Mouse (Mus musculus) c-Kit-positive CD71-positive TER-119-positive erythroid progenitor cells, embryonic 14.5 days (primary cell): ENCODE data around the gene Hipk4.
A peak's percentile ranks its signal among the peaks of the same experiment; 100 is the strongest.

Experiments
- DNase-seq: peaks from one replicate; pipeline ENCODE4 v3.0.0-alpha.2; 2013; ENCODE audit warnings: low spot score

The Hipk4 gene

GRCm38 (mm10) chr7:27522967-27523366 is at the start of gene Hipk4:
Gene Hipk4 (plus strand): TSS chr7:27523267.
- no peak for DNase-seq

- peak; percentile 62 for DNase-seq
Measured at GRCm38 (mm10) chr7:27473835-27474489, 49.1 kb upstream of the Hipk4 start.

DNA sequence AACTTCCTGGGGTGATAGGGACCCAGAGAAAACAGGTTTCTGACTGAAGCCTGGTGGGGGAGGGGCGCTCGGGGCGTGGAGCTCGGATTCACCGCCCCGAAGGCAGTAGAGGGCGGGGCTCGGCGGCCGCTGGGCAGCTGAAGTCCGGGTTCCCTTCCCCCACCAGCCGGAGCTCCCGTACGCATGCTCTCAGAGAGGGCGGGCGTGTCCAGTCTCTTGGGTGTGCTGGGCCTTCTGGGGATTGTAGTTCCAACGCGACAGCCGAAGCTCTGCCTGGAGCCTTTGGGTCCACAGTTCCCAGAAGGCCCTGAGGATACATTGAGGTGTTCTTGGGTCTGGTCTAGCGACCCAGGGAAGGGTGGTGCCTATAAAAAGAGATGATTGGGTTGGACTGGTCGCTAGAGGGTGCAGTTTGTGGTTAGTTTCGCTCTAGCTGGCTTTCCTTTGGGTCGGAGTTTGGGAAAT is 48.5 kb upstream of the Hipk4 start:
- DNase-seq = peak; percentile 99

DNA sequence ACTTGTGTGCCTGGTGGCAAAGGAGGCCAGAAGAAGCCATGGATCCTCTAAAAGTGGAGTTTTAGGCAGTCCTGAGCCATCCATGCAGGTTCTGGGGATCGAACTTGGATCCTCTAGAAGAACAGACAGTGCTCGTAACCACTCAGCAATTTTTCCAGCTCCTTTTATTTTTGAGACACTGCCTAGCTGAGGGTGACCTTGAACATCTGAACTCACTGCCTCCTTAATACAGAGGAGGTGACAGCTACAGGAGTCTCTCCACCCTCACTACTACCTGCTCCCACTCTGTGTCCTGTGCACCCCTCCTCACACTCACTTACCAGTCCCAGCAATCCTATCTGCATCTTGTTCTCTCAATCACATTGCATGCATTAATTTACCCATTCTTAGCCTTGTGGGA is 47.5 kb upstream of the Hipk4 start:
- DNase-seq = no peak

GRCm38 (mm10) chr7:27476098-27476635 is 46.9 kb upstream of the Hipk4 start:
- DNase-seq = no peak

GRCm38 (mm10) chr7:27478561-27478960 is 44.5 kb upstream of the Hipk4 start:
- no peak for DNase-seq

DNA sequence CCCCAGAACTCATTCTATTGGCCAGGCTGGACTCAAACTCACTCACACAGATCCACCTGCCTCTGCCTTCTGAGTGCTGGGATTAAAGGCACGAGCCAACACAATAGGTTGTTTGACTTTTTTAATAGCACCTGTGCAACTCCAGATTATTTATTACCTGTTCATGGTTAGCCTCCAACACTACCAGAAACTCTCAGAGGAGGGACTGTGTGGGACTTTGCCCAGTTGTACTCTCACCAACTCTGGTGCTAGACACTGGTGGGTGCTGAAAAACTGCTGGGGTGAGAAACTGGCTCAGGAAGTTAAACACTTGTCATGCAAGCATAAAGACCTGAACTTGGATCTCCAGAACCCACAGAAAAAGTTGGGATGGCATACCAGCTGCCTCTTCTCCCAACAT is 43.3 kb upstream of the Hipk4 start:
- no peak for DNase-seq

DNA sequence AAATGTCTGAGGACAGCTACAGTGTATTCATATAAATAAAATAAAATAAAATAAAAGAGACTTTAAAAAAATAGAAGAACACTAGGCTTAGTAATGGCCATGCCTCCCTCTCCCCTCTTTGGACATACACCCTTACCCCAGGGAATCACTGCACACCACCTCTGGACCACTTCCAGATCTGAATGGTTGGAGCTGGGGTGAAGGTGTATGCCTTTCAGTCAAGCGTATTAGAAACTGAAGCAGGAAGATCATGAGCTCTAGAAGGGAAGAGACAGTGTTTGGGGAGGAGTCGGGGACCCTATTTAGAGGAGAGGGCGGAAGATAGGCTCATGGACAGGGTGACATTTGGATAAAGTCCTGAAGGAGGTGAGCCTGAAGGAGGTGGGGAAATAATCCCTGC is 42.6 kb upstream of the Hipk4 start:
- DNase-seq = no peak

- DNase-seq = no peak
Measured at GRCm38 (mm10) chr7:27480927-27481626, 42.0 kb upstream of the Hipk4 start.

- peak; percentile 83 for DNase-seq
Measured at GRCm38 (mm10) chr7:27481627-27481969, 41.5 kb upstream of the Hipk4 start.

DNA sequence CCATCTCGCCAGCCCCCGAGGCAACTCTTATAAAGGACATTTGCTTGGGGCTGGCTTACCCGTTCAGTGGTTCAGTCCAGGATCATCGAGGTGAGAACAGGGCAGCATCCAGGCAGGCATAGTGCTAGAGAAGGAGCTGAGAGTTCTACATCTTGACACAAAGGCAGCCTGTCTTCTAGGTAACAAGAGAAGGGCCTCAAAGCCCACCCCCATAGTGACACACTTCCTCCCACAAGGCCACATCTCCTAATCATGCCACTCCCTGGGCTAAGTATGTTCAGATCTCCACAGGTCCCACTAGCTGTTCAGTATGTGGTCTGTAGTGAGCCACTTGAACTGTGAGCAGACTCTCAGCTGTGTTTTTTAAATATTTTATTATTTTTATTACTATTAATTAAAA is 39.2 kb upstream of the Hipk4 start:
- DNase-seq = no peak

GRCm38 (mm10) chr7:27486102-27486769 is 36.8 kb upstream of the Hipk4 start:
- DNase-seq = peak; percentile 60

GRCm38 (mm10) chr7:27486770-27487697 is 36.0 kb upstream of the Hipk4 start, which contains the start of gene Sertad1:
Gene Sertad1 (plus strand): TSS chr7:27486910.
- DNase-seq = peak; percentile 99

DNA sequence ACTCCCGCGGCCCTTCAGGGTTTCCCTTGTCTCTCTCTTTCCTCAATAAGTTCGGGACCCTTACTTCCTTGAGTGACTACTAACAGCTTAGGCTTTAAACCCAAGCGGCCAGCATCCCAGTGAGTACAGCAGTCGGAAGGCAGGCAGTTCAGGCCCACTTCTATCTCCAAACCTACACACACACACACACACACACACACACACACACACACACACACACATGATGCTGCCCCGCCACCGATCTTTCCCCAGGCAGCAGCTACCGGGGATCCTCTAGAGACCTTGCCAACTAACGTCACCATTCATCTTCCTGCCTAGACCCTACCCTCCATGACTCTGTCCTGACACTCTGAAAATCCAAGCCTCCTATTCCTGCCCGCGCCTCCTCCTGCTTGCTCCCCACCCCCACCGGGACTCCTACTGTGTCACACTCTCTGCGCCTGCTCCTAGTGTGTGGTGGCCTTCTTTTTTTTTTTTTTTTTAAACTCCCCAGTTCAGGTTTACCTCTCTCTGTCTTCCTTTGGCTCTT is 35.3 kb upstream of the Hipk4 start:
- peak; percentile 45 for DNase-seq

DNA sequence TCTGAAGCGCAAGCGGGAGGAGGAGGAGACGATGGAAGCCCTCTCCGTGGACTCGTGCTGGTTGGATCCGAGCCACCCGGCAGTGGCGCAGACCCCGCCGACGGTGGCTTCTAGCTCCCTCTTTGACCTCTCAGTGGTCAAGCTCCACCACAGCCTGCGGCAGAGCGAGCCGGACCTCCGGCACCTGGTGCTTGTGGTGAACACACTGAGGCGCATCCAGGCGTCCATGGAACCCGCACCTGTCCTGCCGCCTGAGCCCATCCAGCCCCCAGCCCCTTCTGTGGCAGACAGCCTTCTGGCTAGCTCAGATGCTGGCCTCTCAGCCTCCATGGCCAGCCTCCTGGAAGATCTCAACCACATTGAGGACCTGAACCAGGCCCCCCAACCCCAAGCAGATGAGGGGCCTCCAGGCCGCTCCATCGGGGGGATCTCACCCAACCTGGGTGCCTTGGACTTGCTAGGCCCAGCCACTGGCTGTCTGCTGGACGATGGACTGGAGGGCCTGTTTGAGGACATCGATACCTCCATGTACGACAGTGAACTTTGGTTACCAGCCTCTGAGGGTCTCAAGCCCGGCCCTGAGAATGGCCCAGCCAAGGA is 33.7 kb upstream of the Hipk4 start:
- no peak for DNase-seq

DNA sequence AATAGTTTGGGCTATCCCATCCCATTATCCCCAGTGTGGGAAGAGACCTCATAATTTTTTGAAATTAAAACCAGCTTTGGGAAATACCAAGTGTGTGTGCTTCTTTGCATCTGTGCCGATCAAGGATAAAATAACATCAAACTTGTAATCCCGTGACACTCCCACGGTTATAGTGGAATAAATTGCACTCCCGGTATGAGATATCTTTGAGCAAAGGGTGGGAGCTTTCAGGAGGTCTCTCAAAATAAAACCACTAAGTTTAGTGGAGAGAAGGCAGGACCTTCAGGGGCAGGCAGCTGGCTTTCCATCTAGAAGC is 32.9 kb upstream of the Hipk4 start:
- no peak for DNase-seq

- DNase-seq = peak; percentile 92
Measured at GRCm38 (mm10) chr7:27490543-27491329, 32.3 kb upstream of the Hipk4 start.

DNA sequence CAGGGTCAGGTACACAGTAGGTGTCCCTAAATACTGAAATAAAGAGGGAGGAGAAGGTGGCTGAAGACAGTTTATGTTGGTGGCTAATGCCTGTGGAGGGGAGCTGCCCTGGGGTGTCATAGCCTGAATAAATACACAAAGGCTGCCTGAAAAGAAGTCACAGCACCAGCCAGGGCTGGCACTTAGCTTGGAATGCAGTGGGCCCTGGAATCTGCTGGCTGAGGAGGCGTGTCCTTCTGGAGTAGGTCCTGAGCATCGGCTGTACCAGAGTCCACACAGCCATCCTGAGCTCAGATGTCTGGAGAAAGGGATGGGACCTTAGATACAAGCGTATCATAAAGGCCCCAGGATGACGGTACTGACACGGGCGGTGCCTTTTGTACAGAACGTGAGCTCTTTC is 31.2 kb upstream of the Hipk4 start:
- no peak for DNase-seq

- no peak for DNase-seq
Measured at GRCm38 (mm10) chr7:27493022-27493421, 30.0 kb upstream of the Hipk4 start.

DNA sequence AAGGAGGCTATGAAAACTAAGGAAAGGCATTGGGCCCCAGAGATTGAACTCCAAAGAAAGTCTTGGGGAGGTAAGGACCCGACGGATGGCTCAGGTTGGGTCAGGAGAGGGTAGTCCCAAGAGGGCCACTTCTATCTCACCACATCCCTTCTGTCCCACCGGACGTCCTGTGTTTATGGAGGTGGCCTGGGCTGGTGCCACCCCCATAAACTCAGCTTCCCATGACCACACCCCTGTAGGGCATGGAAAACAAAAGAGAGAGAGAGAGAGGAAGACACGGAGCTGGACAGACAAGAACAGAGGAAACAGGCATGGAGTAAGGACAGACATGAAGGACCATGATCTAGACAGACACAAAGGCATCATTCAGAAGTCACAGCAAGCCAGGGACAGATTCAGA is 29.6 kb upstream of the Hipk4 start:
- no peak for DNase-seq
